Mouse (Mus musculus) left cerebral cortex, adult 2 months (tissue): ENCODE measurements around the gene Dhx9. TPM values are rescaled to one million over a fixed set of nuclear protein-coding genes. Genes with fewer than 3 reads are reported as not detected.
"Not testable (repeated sequence)": the region's sequence is repeated elsewhere in the genome, so short reads cannot be mapped to it uniquely, and the experiment has no call there.

Source experiments
- DNase-seq, 2 experiments: peaks; one replicate each; pipeline ENCODE4 v3.0.0; 2021 to 2022; ENCODE audit warnings: low spot score in 2 of 2, mixed read lengths in 1 of 2; ENCODE audit errors: extremely low spot score in 1 of 2
- H3K27ac ChIP-seq: fragments of 200-600 bp; 2 replicates; pipeline ENCODE4 v1.8.1; 2022
- H3K4me3 ChIP-seq: fragments of 200-600 bp; 2 replicates; pipeline ENCODE4 v1.8.1; 2022
- CTCF ChIP-seq: fragments of 200-600 bp; IDR thresholded peaks from 2 replicates; pipeline ENCODE4 v1.8.1; 2022; ENCODE audit warnings: antibody characterized with exemption, mild to moderate bottlenecking, moderate library complexity
- intact Hi-C: fragments of 180-260 bp; cut with DNase I; formaldehyde crosslinking; loops from one replicate; pipeline ENCODE4 v1.15.1; 2025
- total RNA-seq, 2 experiments: library from RNA; stranded (reverse); gene quantifications; 2 replicates each; pipeline ENCODE4 v1.2.3; 2021

Dhx9 gene
- total RNA-seq, 2 experiments from 2014 or later: 95.3 to 102 TPM

DNA sequence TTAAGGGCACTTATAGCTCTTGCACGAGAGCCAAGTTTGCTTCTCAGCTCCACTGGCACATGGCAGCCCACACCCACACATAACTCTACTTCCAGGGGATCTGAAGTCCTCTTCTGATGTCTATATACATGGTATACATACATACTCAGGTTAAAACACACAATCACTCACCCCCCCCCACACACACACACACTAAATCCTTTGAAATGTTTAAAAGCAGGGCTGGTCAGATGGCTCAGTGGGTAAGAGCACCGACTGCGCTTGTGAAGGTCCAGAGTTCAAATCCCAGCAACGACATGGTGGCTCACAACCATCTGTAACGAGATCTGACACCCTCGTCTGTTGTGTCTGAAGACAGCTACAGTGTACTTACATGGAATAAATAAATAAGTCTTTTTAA lies 75.7 kb downstream of the Dhx9 start:
- DNase-seq: no peak
- TF ChIP-seq CTCF: no peak
- Histone ChIP-seq H3K27ac (no peak overlapping the region), H3K4me3 (no peak overlapping the region)
- intact Hi-C loops: loop anchor here (10.0 kb wide), 1 partner anchor 627 kb away; no protein-coding TSS in a partner anchor

DNA sequence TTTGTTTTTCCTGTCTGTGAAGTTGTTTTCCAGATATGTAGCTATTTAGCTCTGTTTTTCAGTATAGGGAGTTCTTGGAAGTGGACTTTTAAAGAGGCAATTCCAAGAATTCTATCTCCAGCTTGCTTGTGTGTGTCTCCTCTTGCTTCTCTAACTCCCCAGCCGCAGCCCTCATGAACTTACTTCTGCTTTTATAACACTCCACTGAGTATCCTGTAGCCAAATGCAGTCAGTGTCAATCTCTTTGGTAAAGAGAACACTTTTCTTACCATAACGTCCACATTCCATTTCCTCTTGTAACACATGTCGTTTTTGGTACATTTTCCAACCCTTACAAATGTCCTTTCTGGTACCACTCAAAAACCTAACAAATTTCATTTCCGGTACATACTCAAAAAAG lies 76.5 kb downstream of the Dhx9 start:
- not testable (repeated sequence) for DNase-seq, H3K4me3 ChIP-seq, H3K27ac ChIP-seq
- intact Hi-C loops: loop anchor here (10.0 kb wide), 1 partner anchor 626 kb away; no protein-coding TSS in a partner anchor

DNA sequence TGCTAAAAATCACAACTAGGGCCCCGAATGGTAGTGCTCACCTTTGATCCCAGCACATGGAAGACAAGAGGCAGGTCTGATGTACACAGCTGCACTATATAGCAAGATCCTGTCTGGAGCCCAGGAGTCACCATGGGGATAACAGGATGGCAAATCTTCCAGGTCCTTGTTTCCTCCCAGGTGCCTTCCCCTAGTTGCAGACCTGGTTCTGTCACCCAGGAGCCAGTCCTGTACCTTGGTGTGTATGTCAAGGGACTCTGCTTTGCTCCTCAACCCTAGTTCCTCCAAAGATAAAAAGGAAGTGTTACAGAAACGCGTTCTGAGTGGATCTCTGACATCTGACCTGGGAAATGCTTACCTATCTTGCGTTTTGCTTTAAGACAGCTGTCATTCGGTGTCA lies 79.2 kb downstream of the Dhx9 start:
- H3K4me3 ChIP-seq, H3K27ac ChIP-seq, intact Hi-C loops, DNase-seq: not testable (repeated sequence)

DNA sequence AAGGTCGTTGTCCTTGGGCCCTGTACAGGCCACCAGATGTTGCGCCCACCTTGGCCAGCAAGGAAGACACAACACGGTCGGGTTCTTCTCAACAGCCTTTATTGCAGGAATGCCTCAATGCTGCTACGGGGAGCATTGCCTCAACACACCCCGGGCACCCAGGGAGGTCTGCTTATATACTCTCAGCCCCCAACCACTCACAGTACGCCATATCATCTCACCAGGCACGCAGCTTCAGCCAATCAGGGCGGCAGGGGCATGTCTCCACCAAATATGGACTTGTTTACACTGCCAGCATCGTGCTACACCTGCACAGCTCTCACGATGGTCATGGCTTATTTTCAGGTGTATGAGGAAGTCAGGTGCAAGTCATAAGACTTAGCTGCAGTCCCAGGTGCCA lies 79.8 kb downstream of the Dhx9 start:
- H3K27ac ChIP-seq, H3K4me3 ChIP-seq, intact Hi-C loops, DNase-seq: not testable (repeated sequence)

Other genes starting within 250 kb of the Dhx9 start
- gene Lamc1, start 154.9 kb downstream of the Dhx9 start, total RNA-seq: 10 to 100 TPM; 22.0 to 26.4 TPM
- gene Shcbp1l, start 62.5 kb downstream of the Dhx9 start, total RNA-seq: 1 to 10 TPM; 2.2 to 3.0 TPM
- 1 to 10 TPM; 5.4 to 6.0 TPM for gene Npl, start 62.4 kb upstream of the Dhx9 start, total RNA-seq
- 10 to 100 TPM; 61.1 to 63.2 TPM for gene Rgs8, start 165.4 kb upstream of the Dhx9 start, total RNA-seq